Mouse (Mus musculus) limb, embryonic 14.5 days (tissue): ENCODE data around the gene Chn1. TPM values are rescaled to one million over a fixed set of nuclear protein-coding genes. Genes with fewer than 3 reads are reported as not detected.
A peak's percentile ranks its signal among the peaks of the same experiment; 100 is the strongest.

Experiments used
- ATAC-seq: fragments of 200-750 bp; cut with Nextera tagmentation; 2 replicates; pipeline ENCODE4 v1.8.0; 2017; ENCODE audit warnings: low read depth, moderate number of reproducible peaks, moderate TSS enrichment; ENCODE audit not compliant: low FRiP score
- DNase-seq: peaks from one replicate; pipeline ENCODE4 v3.0.0-alpha.2; 2015; ENCODE audit warnings: low spot score
- H3K27ac ChIP-seq: fragments of 300-500 bp; sonication (generic); replicated peaks from 2 replicates; pipeline ENCODE4 v1.5.1; 2014; ENCODE audit warnings: low read depth, mild to moderate bottlenecking, low read length, moderate library complexity, mixed read lengths
- H3K27me3 ChIP-seq: fragments of 300-500 bp; sonication (generic); 2 replicates; pipeline ENCODE4 v1.6.1; 2014; ENCODE audit warnings: low read length, mixed read lengths; ENCODE audit not compliant: control insufficient read depth, insufficient read depth
- H3K36me3 ChIP-seq: fragments of 300-500 bp; sonication (generic); 2 replicates; pipeline ENCODE4 v1.6.1; 2014; ENCODE audit warnings: mild to moderate bottlenecking, low read length, moderate library complexity, mixed read lengths; ENCODE audit not compliant: control insufficient read depth, insufficient read depth
- H3K4me1 ChIP-seq: fragments of 300-500 bp; sonication (generic); 2 replicates; pipeline ENCODE4 v1.6.1; 2014; ENCODE audit warnings: antibody characterized with exemption, low read length, mixed read lengths; ENCODE audit not compliant: control insufficient read depth, insufficient read depth
- H3K4me2 ChIP-seq: fragments of 300-500 bp; sonication (generic); replicated peaks from 2 replicates; pipeline ENCODE4 v1.6.1; 2014; ENCODE audit warnings: low read depth, mild to moderate bottlenecking, low read length, moderate library complexity; ENCODE audit not compliant: severe bottlenecking
- H3K4me3 ChIP-seq: fragments of 300-500 bp; sonication (generic); replicated peaks from 2 replicates; pipeline ENCODE4 v1.5.1; 2014; ENCODE audit warnings: low read length
- H3K9ac ChIP-seq: fragments of 300-500 bp; sonication (generic); 2 replicates; pipeline ENCODE4 v1.6.1; 2014; ENCODE audit warnings: mild to moderate bottlenecking, low read depth, low read length, moderate library complexity; ENCODE audit not compliant: severe bottlenecking
- H3K9me3 ChIP-seq: fragments of 300-500 bp; sonication (generic); 2 replicates; pipeline ENCODE4 v1.6.1; 2016; ENCODE audit warnings: low read length; ENCODE audit not compliant: control insufficient read depth
- POLR2A ChIP-seq: fragments of 200-500 bp; IDR thresholded peaks from 2 replicates; pipeline ENCODE4 v1.8.0; 2012; ENCODE audit warnings: inconsistent platforms, mild to moderate bottlenecking, moderate library complexity, borderline replicate concordance; ENCODE audit not compliant: insufficient read depth, insufficient read length; ENCODE audit errors: extremely low read depth
- WGBS: fragments of 180-500 bp; shearing (Covaris S2); extraction: QIAGEN DNeasy Blood & Tissue Kit; methylation state at CpG from one replicate; pipeline ENCODE4 v1.1.7; 2014; 5-methylcytosine and 5-hydroxymethylcytosine counted together
- polyA plus RNA-seq, 2 experiments: library from polyadenylated mRNA; depleted of rRNA in 1 of 2; stranded (reverse) in 1 of 2; unstranded in 1 of 2; fragments of >200 nt; fragmentation: Nextera tagmentation in 1 of 2; extraction: Ambion mirVana in 1 of 2; gene quantifications; 2 replicates each; pipeline versions ENCODE4 v1.2.1 to v1.2.3; 2012 to 2014

Chn1 gene
- polyA plus RNA-seq, 2 experiments, result 29.3 to 47.8 TPM

DNA sequence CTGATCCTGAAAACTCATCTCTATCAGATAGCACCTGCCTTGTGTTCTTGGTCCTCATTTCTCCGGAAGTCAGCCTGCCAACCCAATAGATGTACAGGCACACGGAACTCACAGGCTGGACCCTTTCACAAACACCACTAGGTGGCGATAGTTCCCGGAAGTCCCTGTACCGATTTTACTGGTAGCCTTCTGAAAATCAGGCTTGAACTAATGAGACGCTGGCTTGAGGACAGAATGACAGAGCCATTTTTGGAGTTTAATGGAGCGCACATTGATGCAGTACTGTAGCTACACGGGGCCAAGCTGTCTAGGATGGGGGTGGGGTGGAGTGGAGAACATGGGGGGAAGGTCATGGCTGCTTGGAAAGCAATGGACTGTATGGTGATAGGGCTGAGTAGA is 213.5 kb downstream of the Chn1 start:
- DNase-seq (peak; percentile 82), ATAC-seq (peak; percentile 17; the same call in 1 of the 2 replicates)
- Histone ChIP-seq H3K9ac (no peak overlapping the region), H3K4me2 (peak overlapping the region; percentile 55), H3K9me3 (no peaks in the 10 kb centered on the region), H3K27me3 (no peaks in the 10 kb centered on the region), H3K4me1 (peaks cover 16% of the 10 kb centered on the region), H3K27ac (no peak overlapping the region), H3K36me3 (no peaks in the 10 kb centered on the region), H3K4me3 (peak overlapping the region; percentile 35)
- WGBS, result 8% methylated on average over 8 of the region's 8 CpGs
- no peak for TF ChIP-seq POLR2A

DNA sequence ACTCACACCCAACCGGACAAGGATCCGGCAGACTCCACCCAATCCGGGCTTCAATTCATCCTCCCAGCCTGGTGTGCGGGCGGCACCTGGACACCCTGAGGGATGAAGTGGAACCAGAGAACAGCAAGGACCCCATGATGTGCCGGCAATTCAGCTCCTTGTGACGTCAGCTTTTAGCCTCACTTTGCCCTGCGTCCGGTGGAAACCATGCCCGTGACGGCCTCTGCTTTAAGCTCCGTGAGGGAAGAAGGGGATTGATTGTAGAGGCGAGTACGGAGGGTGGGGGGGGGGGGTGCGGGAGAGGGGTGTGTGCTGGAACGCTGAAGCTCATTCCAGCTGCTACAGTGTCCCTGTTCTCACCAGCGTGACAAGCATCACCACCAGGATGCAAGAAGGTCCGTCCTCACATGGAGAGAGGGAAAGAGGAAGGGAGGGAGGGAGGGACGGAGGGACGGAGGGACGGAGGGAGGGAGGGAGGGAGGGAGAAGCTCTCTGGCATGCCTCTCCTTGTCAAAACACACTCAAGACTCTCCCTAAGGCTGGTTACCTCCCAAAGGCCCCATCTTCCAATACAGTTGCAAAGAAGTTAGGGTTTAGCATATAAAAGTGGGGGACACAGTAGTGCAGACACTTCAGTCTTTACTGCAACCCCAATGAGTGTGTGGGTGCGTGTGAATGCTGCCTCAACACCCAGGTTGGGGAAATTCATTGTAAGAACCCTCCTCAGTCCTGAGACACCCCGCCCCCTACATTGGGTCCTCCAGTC is 214.1 kb downstream of the Chn1 start:
- TF ChIP-seq POLR2A, result no peak
- no peak overlapping the region for H3K27ac ChIP-seq
- 6% methylated on average over 22 of the region's 23 CpGs for WGBS

More for the DNA sequence above, 214.1 kb downstream of the Chn1 start:
- H3K4me1 ChIP-seq, result peaks cover 16% of the 10 kb centered on the region
- H3K36me3 ChIP-seq, result no peaks in the 10 kb centered on the region
- H3K9ac ChIP-seq, result peak overlapping the region; percentile 45
- peak; percentile 23; the same call in 1 of the 2 replicates for ATAC-seq
- H3K27me3 ChIP-seq, result no peaks in the 10 kb centered on the region
- H3K4me3 ChIP-seq, result peak overlapping the region; percentile 35
- H3K4me2 ChIP-seq, result peak overlapping the region; percentile 55
- DNase-seq, result no peak
- no peaks in the 10 kb centered on the region for H3K9me3 ChIP-seq

Other genes starting within 250 kb of the Chn1 start
- 20.1 and 25.8 TPM in 2 replicates for gene Wipf1, start 245.6 kb downstream of the Chn1 start, polyA plus RNA-seq (2012; rRNA removed)
- 25.7 and 27.8 TPM in 2 replicates for gene Wipf1, start 245.6 kb downstream of the Chn1 start, polyA plus RNA-seq (2014; fragmentation: Nextera tagmentation; extraction: Ambion mirVana)
- gene Chrna1, start 195.0 kb downstream of the Chn1 start, polyA plus RNA-seq (2012; rRNA removed), result 8.9 and 9.3 TPM in 2 replicates
- 14.9 and 19.4 TPM in 2 replicates for gene Chrna1, start 195.0 kb downstream of the Chn1 start, polyA plus RNA-seq (2014; fragmentation: Nextera tagmentation; extraction: Ambion mirVana)
- 30.2 and 31.3 TPM in 2 replicates for gene Atf2, start 117.3 kb upstream of the Chn1 start, polyA plus RNA-seq (2012; rRNA removed)
- gene Atf2, start 117.3 kb upstream of the Chn1 start, polyA plus RNA-seq (2014; fragmentation: Nextera tagmentation; extraction: Ambion mirVana), result 55.3 and 55.6 TPM in 2 replicates
- gene Atp5g3, start 136.0 kb upstream of the Chn1 start, polyA plus RNA-seq (2012; rRNA removed), result 647 and 720 TPM in 2 replicates
- gene Atp5g3, start 136.0 kb upstream of the Chn1 start, polyA plus RNA-seq (2014; fragmentation: Nextera tagmentation; extraction: Ambion mirVana), result 1,044 and 1,089 TPM in 2 replicates